Mouse (Mus musculus) stomach, postnatal 0 days (tissue): ENCODE data around the gene Sae1. TPM values are rescaled to one million over a fixed set of nuclear protein-coding genes. Genes with fewer than 3 reads are reported as not detected.

Experiments used
- ATAC-seq: fragments of 200-750 bp; cut with Nextera tagmentation; 2 replicates; pipeline ENCODE4 v1.8.0; 2017; ENCODE audit not compliant: low FRiP score, low TSS enrichment
- DNase-seq: peaks from one replicate; pipeline ENCODE4 v3.0.0-alpha.2; 2016; ENCODE audit warnings: low spot score
- H3K27ac ChIP-seq: fragments of 300-500 bp; sonication (generic); replicated peaks from 2 replicates; pipeline ENCODE4 v1.5.1; 2014; ENCODE audit warnings: mild to moderate bottlenecking, control low read depth
- H3K27me3 ChIP-seq: fragments of 300-500 bp; sonication (generic); 2 replicates; pipeline ENCODE4 v1.6.1; 2014; ENCODE audit warnings: low read length; ENCODE audit not compliant: control insufficient read depth, insufficient read depth
- H3K36me3 ChIP-seq: fragments of 300-500 bp; sonication (generic); 2 replicates; pipeline ENCODE4 v1.6.1; 2014; ENCODE audit warnings: low read length, mixed read lengths; ENCODE audit not compliant: control insufficient read depth, insufficient read depth
- H3K4me1 ChIP-seq: fragments of 300-500 bp; sonication (generic); replicated peaks from 2 replicates; pipeline ENCODE4 v1.6.1; 2014; ENCODE audit warnings: antibody characterized with exemption; ENCODE audit not compliant: control insufficient read depth, insufficient read depth
- H3K4me2 ChIP-seq: fragments of 300-500 bp; sonication (generic); replicated peaks from 2 replicates; pipeline ENCODE4 v1.6.1; 2014; ENCODE audit warnings: low read depth, mild to moderate bottlenecking, control low read depth, moderate library complexity
- H3K4me3 ChIP-seq: fragments of 300-500 bp; sonication (generic); 2 replicates; pipeline ENCODE4 v1.5.1; 2014; ENCODE audit warnings: low read depth, low read length, control low read depth
- H3K9ac ChIP-seq: fragments of 300-500 bp; sonication (generic); 2 replicates; pipeline ENCODE4 v1.6.1; 2014; ENCODE audit warnings: mild to moderate bottlenecking, low read length, control low read depth, mixed read lengths
- H3K9me3 ChIP-seq: fragments of 300-500 bp; sonication (generic); 2 replicates; pipeline ENCODE4 v1.6.1; 2016; ENCODE audit warnings: low read length; ENCODE audit not compliant: control insufficient read depth
- CTCF ChIP-seq: IDR thresholded peaks from 2 replicates; pipeline ENCODE4 v1.5.1; 2016; ENCODE audit warnings: antibody characterized with exemption, low read depth, mild to moderate bottlenecking, moderate library complexity
- EP300 ChIP-seq: optimal IDR thresholded peaks from 2 replicates; pipeline ENCODE3; 2016; ENCODE audit warnings: antibody characterized with exemption
- WGBS: fragments of 180-500 bp; shearing (Covaris S2); extraction: QIAGEN DNeasy Blood & Tissue Kit; methylation state at CpG from one replicate; pipeline ENCODE4 v1.1.7; 2014; 5-methylcytosine and 5-hydroxymethylcytosine counted together
- polyA plus RNA-seq: library from polyadenylated mRNA; unstranded; fragments of >200 nt; fragmentation: Nextera tagmentation; extraction: Ambion mirVana; gene quantifications from 2 replicates; pipeline ENCODE4 v1.2.1, GENCODE M21; 2015

Sae1 gene
- polyA plus RNA-seq, 1 experiment from 2014 or later, result 123 TPM

DNA sequence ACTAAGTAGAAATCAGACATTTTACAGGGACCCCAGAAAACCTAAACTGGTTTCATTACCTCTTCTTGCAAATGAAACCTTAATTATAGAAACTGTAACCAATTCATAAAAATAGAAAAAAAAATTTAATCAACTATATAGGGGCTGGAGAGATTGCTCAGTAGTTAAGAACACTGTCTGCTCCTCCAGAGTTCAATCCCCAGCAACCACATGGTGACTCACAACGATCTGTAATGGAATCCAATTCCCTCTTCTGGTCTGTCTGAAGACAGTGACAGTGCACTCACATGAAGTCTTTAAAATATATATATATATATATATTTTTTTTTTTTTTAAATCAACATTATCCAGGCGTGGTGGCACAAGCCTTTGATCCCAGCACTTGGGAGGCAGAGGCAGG lies 100.6 kb downstream of the Sae1 start:
- H3K36me3 ChIP-seq, result peaks cover 13% of the 10 kb centered on the region
- H3K9me3 ChIP-seq, result no peaks in the 10 kb centered on the region
- H3K4me1 ChIP-seq, result no peaks in the 10 kb centered on the region
- H3K27ac ChIP-seq, result peak overlapping the region; percentile 26; the same call in 1 of the 2 replicates
- H3K4me2 ChIP-seq, result peak overlapping the region; percentile 57
- no peak for ATAC-seq
- TF ChIP-seq CTCF, result no peak
- TF ChIP-seq EP300, result peak; percentile 30
- 78% methylated on average over 2 of the region's 2 CpGs for WGBS
- H3K27me3 ChIP-seq, result no peaks in the 10 kb centered on the region
- H3K4me3 ChIP-seq, result peak overlapping the region; percentile 67
- DNase-seq, result no peak
- H3K9ac ChIP-seq, result no peak overlapping the region

DNA sequence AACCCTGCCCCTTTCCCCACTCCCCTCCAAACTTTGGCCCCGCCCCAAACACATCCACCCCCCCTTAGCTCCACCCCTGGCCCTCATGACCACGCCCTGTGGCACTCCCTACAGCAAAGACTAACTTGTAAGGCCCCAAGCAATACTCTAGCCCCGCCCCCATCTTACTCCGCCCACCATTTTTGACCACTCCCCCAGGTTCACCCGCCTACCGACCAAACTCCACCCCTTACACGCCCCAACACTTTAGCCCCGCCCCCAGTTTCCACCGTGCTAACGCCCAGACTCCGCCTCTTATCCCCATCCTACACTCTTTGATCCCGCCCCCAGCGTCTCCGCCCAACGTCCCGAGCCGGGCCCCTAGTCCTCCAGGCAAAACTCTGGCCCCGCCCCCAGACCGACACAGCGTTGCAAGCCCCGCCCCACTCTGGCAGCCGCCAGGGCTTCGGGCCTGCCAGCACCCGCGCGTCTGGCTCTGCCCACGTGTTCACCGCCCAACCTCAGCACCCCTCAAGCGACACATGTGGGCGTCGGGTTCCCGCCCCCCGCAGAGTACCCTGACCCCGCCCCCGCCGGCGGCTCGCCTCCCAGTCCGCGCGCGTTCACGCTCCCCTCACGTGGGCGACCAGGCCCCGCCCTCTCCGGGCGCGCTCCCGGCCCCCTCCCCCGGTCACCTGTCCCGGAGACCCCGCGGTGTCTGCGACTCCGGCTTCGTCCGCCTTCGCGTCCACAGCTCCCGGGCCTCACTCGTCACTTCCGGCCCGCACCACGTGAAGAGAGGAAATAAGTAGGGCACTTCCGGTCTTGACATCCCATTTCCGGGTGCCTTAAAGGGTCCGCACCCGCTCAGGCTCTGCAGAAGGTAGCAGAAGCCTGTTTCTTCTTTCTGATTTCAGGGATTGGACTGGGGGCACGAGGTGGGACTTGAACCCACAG lies 101.3 kb downstream of the Sae1 start, which contains the start of gene Ccdc9:
Ccdc9 (minus strand) TSS at position 770 of the 936 bp plus-strand sequence.
- H3K9me3 ChIP-seq, result no peaks in the 10 kb centered on the region
- H3K27me3 ChIP-seq, result no peaks in the 10 kb centered on the region
- H3K9ac ChIP-seq, result peak within 1 kb of the TSS; percentile 87
- H3K4me1 ChIP-seq, result no peaks in the 10 kb centered on the region
- no peak for TF ChIP-seq EP300
- TF ChIP-seq CTCF, result no peak
- peak; percentile 91 for ATAC-seq
- peak within 1 kb of the TSS; percentile 97 for H3K27ac ChIP-seq
- peak within 1 kb of the TSS; percentile 67 for H3K4me3 ChIP-seq
- under 1% methylated on average over 67 of the region's 70 CpGs for WGBS
- H3K36me3 ChIP-seq, result peaks cover 17% of the 10 kb centered on the region
- DNase-seq, result peak; percentile 100
- H3K4me2 ChIP-seq, result peak within 1 kb of the TSS; percentile 57

DNA sequence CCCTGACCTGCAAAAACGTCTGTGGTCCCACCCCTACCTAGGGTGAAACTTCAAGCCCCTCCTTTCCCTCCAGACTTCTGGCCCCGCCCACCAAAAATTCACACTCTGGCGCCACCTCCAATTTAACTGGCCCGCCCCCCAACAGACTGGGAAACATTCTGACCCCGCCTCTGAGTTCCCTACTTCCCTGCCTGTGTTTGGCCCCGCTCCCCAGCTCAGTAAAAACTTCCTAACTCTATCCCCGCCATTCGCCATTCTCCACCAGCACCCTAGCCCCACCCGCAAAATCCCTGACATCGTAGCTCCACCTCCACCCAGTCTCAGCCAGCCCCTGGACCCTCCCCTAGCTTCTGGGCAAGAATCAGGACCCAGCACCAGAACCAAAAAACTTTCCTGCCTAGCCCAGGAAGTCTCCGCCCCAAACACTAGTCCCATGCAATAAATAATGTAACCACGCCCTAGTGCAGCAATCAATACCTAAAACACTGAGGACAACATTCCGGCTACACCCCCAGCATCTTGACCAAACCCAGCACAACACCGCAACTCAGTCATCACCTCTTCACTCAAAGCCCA lies 102.1 kb downstream of the Sae1 start:
- WGBS, result 4% methylated on average over 14 of the region's 14 CpGs
- Histone ChIP-seq H3K9ac (peak overlapping the region; percentile 48), H3K27ac (peak overlapping the region; percentile 85), H3K4me1 (no peaks in the 10 kb centered on the region), H3K36me3 (peaks cover 24% of the 10 kb centered on the region), H3K4me2 (peak overlapping the region; percentile 55), H3K27me3 (no peaks in the 10 kb centered on the region), H3K9me3 (no peaks in the 10 kb centered on the region), H3K4me3 (peak overlapping the region; percentile 67)
- TF ChIP-seq EP300 (no peak), CTCF (0 out of 2 replicates have a peak, but pooled peaks have one; percentile 12)
- peak; percentile 88 for DNase-seq
- ATAC-seq, result peak; percentile 76

DNA sequence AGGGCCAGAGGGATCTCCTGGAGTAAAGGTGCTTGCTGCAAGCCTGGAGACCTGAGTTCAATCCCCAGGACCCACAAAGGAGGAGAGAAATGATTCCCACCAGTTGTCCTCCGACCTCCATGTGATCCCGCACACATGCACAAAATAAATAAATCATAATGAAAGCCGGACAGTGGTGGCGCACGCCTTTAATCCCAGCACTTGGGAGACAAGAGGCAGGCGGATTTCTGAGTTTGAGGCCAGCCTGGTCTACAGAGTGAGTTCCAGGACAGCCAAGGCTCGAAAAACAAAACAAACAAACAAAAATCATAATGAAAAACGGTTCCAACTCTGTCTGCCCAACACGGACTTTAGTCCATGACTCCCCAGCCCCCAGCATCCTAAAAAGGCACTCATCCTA lies 102.7 kb downstream of the Sae1 start:
- Histone ChIP-seq H3K4me3 (peak overlapping the region; percentile 67), H3K27me3 (no peaks in the 10 kb centered on the region), H3K4me2 (peak overlapping the region; percentile 55), H3K4me1 (no peaks in the 10 kb centered on the region), H3K9ac (peak overlapping the region; percentile 43), H3K27ac (peak overlapping the region; percentile 85), H3K36me3 (peaks cover 26% of the 10 kb centered on the region), H3K9me3 (no peaks in the 10 kb centered on the region)
- ATAC-seq (no peak), DNase-seq (no peak)
- WGBS, result 33% methylated on average over 9 of the region's 9 CpGs
- TF ChIP-seq EP300 (no peak), CTCF (no peak)

DNA sequence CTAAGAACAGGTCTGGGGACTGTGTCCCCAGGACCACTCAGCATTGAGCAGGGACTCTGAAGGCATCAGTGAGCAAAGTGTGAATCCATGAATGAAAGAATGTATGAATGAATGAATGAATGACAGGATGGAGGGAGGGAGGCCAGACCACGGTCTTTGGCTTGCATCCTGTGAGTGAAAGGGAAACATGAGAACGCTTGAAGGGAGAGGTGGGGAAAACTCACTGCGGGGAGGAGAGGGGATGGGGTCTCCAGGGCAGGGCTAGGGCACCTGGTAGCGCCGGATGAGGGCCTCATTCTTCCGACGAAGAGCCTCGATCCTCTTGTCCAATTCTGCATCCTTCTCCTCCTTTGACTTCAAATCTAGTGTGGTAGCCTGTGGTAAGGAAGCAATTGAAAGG lies 103.6 kb downstream of the Sae1 start:
- Histone ChIP-seq H3K4me1 (no peaks in the 10 kb centered on the region), H3K4me2 (no peak overlapping the region), H3K4me3 (no peak overlapping the region), H3K9me3 (no peaks in the 10 kb centered on the region), H3K27ac (no peak overlapping the region), H3K27me3 (no peaks in the 10 kb centered on the region), H3K36me3 (peaks cover 26% of the 10 kb centered on the region), H3K9ac (no peak overlapping the region)
- 92% methylated on average over 8 of the region's 8 CpGs for WGBS
- no peak for ATAC-seq
- TF ChIP-seq CTCF (no peak), EP300 (no peak)
- no peak for DNase-seq
